Mouse (Mus musculus): ENCODE data around the gene Adgrf1.
A peak's percentile ranks its signal among the peaks of the same experiment; 100 is the strongest.
"Not testable (repeated sequence)": the region's sequence is repeated elsewhere in the genome, so short reads cannot be mapped to it uniquely, and the experiment has no call there.

Gene Adgrf1

GRCm38 (mm10) chr17:43266636-43267035, 3.5 kb upstream of the Adgrf1 start:
- no peak for DNase-seq (ENCODE audit: extremely low spot score, low read depth, low spot score)

GRCm38 (mm10) chr17:43267046-43267749, 2.9 kb upstream of the Adgrf1 start:
- DNase-seq (ENCODE audit: extremely low spot score, low read depth, low spot score) = no peak

- no peak for DNase-seq (ENCODE audit: extremely low spot score, low read depth, low spot score)
Observed at GRCm38 (mm10) chr17:43276220-43276619, 6.1 kb downstream of the Adgrf1 start.

GRCm38 (mm10) chr17:43277223-43277622, 7.1 kb downstream of the Adgrf1 start:
- no peak for DNase-seq (ENCODE audit: extremely low spot score, low read depth, low spot score)

- DNase-seq (ENCODE audit: extremely low spot score, low read depth, low spot score) = no peak
Observed at GRCm38 (mm10) chr17:43279671-43280070, 9.5 kb downstream of the Adgrf1 start.

- no peak for DNase-seq (ENCODE audit: extremely low spot score, low read depth, low spot score)
Observed at GRCm38 (mm10) chr17:43282353-43282752, 12.2 kb downstream of the Adgrf1 start.

GRCm38 (mm10) chr17:43282828-43283227, 12.7 kb downstream of the Adgrf1 start:
- DNase-seq (ENCODE audit: extremely low spot score, low read depth, low spot score) = no peak

GRCm38 (mm10) chr17:43299515-43299914, 29.4 kb downstream of the Adgrf1 start:
- DNase-seq (ENCODE audit: extremely low spot score, low read depth, low spot score) = no peak

DNA sequence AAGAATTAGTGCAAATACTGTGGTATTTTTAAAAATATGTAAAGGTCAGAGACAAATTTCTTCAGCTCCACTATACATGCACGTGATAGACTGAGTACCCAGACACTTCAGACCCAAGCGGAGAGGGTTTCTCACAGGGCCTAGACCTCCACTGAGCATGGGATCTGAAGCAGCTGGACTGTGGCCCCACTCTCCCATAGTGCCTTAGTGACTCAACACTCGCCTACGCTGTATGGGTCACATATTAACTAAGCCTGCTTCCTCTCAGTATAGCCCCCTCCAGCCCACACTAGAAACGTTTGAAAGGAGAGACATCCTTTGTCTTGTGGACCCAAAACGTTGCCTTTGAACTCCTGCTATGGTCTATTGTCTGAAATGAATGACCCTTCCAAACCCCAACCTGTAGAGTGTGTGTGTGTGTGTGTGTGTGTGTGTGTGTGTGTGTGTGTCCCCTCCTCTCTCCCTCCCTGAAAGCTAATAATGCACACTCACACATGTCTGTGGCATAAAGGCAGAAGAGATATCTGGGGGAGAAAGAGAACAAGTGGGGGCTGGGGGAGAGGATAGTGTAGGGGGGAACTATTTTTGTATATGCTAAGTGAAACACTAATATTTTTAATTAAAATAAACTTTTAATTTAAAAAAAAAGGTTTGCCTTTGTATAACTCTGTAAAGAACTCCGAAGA, 56.0 kb downstream of the Adgrf1 start:
- DNase-seq (ENCODE audit: extremely low spot score, low read depth, low spot score) = no peak

DNA sequence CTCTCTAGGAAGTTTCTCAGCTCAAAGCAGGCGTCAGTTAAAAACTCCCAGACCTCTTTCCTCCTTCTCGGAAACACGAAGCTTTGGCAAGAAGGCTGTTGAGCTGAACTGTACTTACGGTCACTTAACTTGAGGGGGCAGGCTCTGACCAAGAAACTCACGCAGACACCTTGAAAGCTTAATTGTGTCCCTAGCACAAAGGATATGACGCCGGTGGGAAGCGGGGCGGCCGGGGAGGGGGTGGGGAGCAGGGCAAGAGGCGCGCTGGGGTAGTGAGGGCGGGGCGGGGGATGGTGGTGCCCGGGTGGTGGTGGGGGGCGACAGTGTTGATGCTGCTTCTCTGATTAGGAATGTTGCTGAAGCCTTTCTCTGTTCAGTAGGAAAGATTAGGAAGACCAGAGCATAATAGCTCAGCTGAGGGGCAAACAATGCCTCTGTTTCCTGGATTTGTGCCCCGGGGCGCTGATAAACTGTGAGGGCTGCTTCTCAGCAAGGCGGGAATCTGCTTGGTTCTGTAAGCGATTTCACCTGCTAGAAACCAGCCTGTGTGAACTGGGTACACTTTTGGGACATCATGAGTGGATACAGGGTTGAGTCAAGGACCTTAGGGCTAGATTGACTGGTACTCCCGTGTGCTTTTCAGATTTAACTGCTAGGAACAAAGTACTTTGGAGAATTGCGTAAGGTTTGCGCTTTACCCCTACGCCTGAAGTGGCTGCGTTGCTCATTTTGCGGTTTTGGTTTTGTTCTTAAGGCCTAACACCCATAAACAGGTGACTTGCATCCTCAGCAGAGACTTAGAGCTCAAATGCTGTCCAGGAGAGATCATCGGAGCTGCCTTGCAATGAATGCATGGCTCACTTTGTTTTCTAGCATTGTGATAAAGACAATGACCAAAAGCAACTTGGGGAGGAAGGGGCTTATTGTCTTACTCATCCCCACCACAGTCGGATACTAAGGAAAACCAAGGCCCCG, 56.9 kb downstream of the Adgrf1 start:
- DNase-seq (ENCODE audit: extremely low spot score, low read depth, low spot score) = peak; percentile 52

- DNase-seq (ENCODE audit: extremely low spot score, low read depth, low spot score) = no peak
Observed at GRCm38 (mm10) chr17:43327810-43328209, 57.7 kb downstream of the Adgrf1 start.

DNA sequence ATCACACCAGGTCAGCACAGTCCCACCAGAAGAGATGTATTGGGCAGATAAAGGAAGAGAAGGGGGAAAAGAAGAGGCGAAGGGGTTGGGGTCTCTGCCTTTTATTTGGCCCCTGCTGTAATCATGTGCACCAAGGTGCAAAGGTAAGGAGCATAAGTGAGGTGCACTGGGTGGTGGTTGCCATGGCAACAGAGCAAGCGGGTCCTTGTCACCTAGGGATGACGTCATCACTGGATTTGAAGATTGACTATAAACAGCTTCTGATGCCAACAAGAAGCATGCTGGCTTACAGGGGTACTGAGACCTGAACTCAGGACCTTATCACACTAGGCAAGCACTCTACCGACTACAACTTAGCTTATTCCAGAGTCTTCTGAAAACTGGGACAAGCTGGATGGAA, 59.1 kb downstream of the Adgrf1 start:
- no peak for DNase-seq (ENCODE audit: extremely low spot score, low read depth, low spot score)

DNA sequence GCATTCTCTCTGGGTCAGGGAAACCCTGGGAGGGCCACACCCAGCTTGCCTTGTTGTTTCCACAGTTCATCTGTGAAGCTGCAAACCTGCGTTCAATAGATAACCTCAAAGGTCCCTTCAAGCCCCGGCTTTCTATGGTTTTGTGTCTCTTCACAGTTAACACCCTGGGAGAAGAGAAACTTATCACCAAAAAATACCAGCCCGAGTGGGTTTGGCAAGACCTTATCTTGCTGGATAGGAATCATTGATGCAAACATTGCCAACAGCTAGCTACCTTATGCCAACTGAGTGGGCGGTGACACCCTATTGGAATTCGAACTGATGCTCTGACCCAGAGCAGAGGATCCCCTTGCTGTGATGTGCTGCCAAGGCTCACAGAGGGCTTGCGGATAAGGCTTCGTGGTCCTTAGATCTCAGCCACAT, 59.6 kb downstream of the Adgrf1 start:
- DNase-seq (ENCODE audit: extremely low spot score, low read depth, low spot score) = no peak

DNA sequence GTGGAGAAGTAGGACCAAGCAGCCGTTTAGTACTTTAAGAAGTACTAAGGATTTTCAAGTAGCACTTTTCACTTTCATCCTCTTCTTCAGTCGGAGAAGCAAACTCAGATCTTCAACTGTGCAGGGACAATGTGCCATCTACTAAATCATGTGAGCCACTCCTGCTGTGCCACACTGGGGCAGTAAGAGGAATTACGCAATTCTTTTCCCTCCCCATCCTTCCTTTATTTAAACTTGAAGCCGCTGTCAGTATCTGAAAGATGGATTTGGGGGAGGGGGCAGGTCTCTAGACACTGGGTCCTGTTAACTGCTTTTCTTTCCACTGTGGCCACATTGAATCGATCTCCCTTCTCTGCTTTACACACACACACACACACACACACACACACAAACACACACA, 62.6 kb downstream of the Adgrf1 start:
- no peak for DNase-seq (ENCODE audit: extremely low spot score, low read depth, low spot score)

DNA sequence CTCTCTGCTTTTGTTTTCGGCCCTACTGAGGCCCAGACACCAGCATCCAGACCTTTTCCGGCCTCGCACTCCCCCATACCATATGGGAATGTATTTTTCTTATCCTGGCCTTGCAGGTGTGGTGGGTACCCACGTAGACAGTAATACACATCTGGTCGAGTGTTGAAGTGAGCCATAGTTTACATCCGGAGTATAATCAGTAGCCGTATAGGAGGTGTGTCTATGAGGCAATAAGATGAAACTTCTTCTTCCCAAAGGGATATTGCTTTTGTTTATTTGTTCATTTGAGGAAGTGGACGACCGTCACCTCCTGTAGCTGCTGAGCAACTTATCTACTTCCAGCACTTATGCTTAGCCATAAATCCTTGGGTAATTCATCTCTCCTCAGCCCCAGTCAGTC, 63.9 kb downstream of the Adgrf1 start:
- no peak for DNase-seq (ENCODE audit: extremely low spot score, low read depth, low spot score)

GRCm38 (mm10) chr17:43337643-43338042, 67.5 kb downstream of the Adgrf1 start:
- DNase-seq (ENCODE audit: extremely low spot score, low read depth, low spot score) = no peak

GRCm38 (mm10) chr17:43338279-43338678, 68.2 kb downstream of the Adgrf1 start:
- DNase-seq (ENCODE audit: extremely low spot score, low read depth, low spot score) = no peak

GRCm38 (mm10) chr17:43346499-43346898, 76.4 kb downstream of the Adgrf1 start:
- DNase-seq (ENCODE audit: extremely low spot score, low read depth, low spot score) = not testable (repeated sequence)

DNA sequence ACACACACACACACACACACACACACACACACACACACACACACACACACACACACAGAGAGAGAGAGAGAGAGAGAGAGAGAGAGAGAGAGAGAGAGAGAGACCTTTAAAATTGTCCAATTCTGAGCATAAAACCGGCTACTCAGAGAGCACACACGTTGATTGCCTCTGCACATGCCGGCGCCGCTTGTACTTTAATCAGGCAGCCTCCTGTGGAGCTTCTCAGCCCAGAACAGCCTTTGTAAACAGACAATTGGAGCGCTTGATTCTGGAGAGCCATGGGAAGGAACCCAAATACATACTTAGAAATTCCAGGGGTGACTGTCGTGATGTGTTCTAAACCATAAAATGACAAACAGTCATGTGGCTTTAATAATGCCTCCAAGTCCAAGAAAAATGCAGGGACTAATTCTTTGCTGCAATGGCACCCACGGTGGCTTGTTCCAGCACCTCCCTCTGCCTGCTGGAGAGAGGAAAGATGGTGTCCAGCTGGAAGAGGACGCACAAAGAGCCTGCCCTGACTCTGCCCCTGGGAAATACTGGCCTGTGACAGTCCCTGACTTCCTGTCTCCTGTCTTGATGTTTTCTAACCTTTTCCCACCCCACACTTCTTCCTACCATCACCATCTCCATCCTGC, 87.9 kb downstream of the Adgrf1 start:
- DNase-seq (ENCODE audit: extremely low spot score, low read depth, low spot score) = no peak

GRCm38 (mm10) chr17:43359826-43360619, 89.9 kb downstream of the Adgrf1 start, which contains the start of gene Adgrf5:
Adgrf5 (plus strand) TSS chr17:43360451.
- DNase-seq (ENCODE audit: extremely low spot score, low read depth, low spot score) = no peak

Data from hindlimb bud, embryonic 11.5 days (tissue).